Mouse (Mus musculus) cerebellum, adult 2 months (tissue): ENCODE results near the gene Ifna6. TPM values are rescaled to one million over a fixed set of nuclear protein-coding genes. Genes with fewer than 3 reads are reported as not detected.
A peak's percentile ranks its signal among the peaks of the same experiment; 100 is the strongest.
"Not testable (repeated sequence)": the region's sequence is repeated elsewhere in the genome, so short reads cannot be mapped to it uniquely, and the experiment has no call there.

Experiments
- DNase-seq, 2 experiments: peaks; one replicate each; pipeline ENCODE4 v3.0.0; 2021
- H3K27ac ChIP-seq: fragments of 200-500 bp; 2 replicates; pipeline ENCODE4 v1.5.1; 2012; ENCODE audit warnings: low read length, control low read depth, inconsistent platforms; ENCODE audit not compliant: insufficient read depth
- H3K27me3 ChIP-seq: fragments of 200-500 bp; 2 replicates; pipeline ENCODE4 v1.6.1; 2012; ENCODE audit warnings: inconsistent platforms, mild to moderate bottlenecking, low read length, moderate library complexity; ENCODE audit not compliant: control insufficient read depth, insufficient read depth
- H3K4me1 ChIP-seq: fragments of 200-500 bp; 2 replicates; pipeline ENCODE4 v1.6.1; 2011; ENCODE audit warnings: low read length; ENCODE audit not compliant: control insufficient read depth, insufficient read depth
- H3K4me3 ChIP-seq: fragments of 200-500 bp; replicated peaks from 2 replicates; pipeline ENCODE3; 2011; ENCODE audit warnings: mild to moderate bottlenecking, low read depth, low read length, control low read depth; ENCODE audit not compliant: insufficient read depth
- CTCF ChIP-seq: fragments of 200-500 bp; IDR thresholded peaks from 2 replicates; pipeline ENCODE4 v1.5.1; 2011; ENCODE audit warnings: low read depth, mild to moderate bottlenecking, control low read depth, low read length, moderate library complexity, borderline replicate concordance; ENCODE audit not compliant: insufficient read depth
- POLR2A ChIP-seq: fragments of 200-500 bp; IDR thresholded peaks from 2 replicates; pipeline ENCODE4 v1.6.1; 2011; ENCODE audit warnings: low read length, control low read depth, borderline replicate concordance; ENCODE audit not compliant: insufficient read depth
- WGBS: fragments of 180-500 bp; shearing (Covaris S2); methylation state at CpG from one replicate; pipeline ENCODE4 v1.1.7; 2018; 5-methylcytosine and 5-hydroxymethylcytosine counted together
- polyA plus RNA-seq: library from polyadenylated mRNA; depleted of rRNA; stranded (reverse); fragments of >200 nt; gene quantifications from 2 replicates; pipeline ENCODE4 v1.2.3, GENCODE M21; 2012

Gene Ifna6
- polyA plus RNA-seq, 1 experiment = not detected

- H3K27ac ChIP-seq, DNase-seq, H3K4me1 ChIP-seq, H3K27me3 ChIP-seq, H3K4me3 ChIP-seq: not testable (repeated sequence)
- WGBS = no CpG with 5 or more reads among the region's 8 CpGs
Measured at GRCm38 (mm10) chr4:88805231-88805630, 22.0 kb upstream of the Ifna6 start, which contains the start of gene Gm13288. Gene Gm13288, plus strand, starts transcription at chr4:88805531.

- H3K27ac ChIP-seq, H3K27me3 ChIP-seq, H3K4me3 ChIP-seq, H3K4me1 ChIP-seq: not testable (repeated sequence)
- DNase-seq = peak; percentile 29 to 33
- WGBS = under 1% methylated on average over 23 of the region's 34 CpGs
Measured at GRCm38 (mm10) chr4:88805761-88806160, 21.5 kb upstream of the Ifna6 start.

- Histone ChIP-seq H3K4me1 (no peaks in the 10 kb centered on the region), H3K27ac (no peak within 1 kb of the TSS), H3K27me3 (no peaks in the 10 kb centered on the region), H3K4me3 (no peak within 1 kb of the TSS)
- no peak for DNase-seq
- WGBS = 58% methylated on average over 3 of the region's 3 CpGs
- no peak for TF ChIP-seq POLR2A
- TF ChIP-seq CTCF = no peak
Measured at GRCm38 (mm10) chr4:88815928-88816327, 11.3 kb upstream of the Ifna6 start, which contains the start of gene Ifna7. Gene Ifna7, plus strand, starts transcription at chr4:88816228.

GRCm38 (mm10) chr4:88819659-88820058 lies 7.6 kb upstream of the Ifna6 start, which contains the start of gene Ifna11:
Gene Ifna11, plus strand, starts transcription at chr4:88819959.
- DNase-seq = no peak
- 85% methylated on average over 1 of the region's 1 CpGs for WGBS

GRCm38 (mm10) chr4:88822995-88823394 lies 4.2 kb upstream of the Ifna6 start:
- Histone ChIP-seq H3K4me3 (no peak overlapping the region), H3K27me3 (no peaks in the 10 kb centered on the region), H3K4me1 (no peaks in the 10 kb centered on the region), H3K27ac (no peak overlapping the region)
- TF ChIP-seq POLR2A = no peak
- TF ChIP-seq CTCF = 0 out of 2 replicates have a peak, but pooled peaks have one; percentile 18
- DNase-seq = peak in 1 of 2 experiments; percentile 5
- 27% methylated on average over 4 of the region's 4 CpGs for WGBS

More at GRCm38 (mm10) chr4:88819659-88820058, 7.6 kb upstream of the Ifna6 start, which contains the start of gene Ifna11:
- no peak for TF ChIP-seq POLR2A
- no peak for TF ChIP-seq CTCF
- H3K27me3 ChIP-seq = no peaks in the 10 kb centered on the region
- no peak within 1 kb of the TSS for H3K27ac ChIP-seq
- no peaks in the 10 kb centered on the region for H3K4me1 ChIP-seq
- no peak within 1 kb of the TSS for H3K4me3 ChIP-seq

- DNase-seq = no peak
- no peak overlapping the region for H3K27ac ChIP-seq
- H3K27me3 ChIP-seq = no peaks in the 10 kb centered on the region
- H3K4me3 ChIP-seq = no peak overlapping the region
- H3K4me1 ChIP-seq = no peaks in the 10 kb centered on the region
- 17% methylated on average over 4 of the region's 4 CpGs for WGBS
- TF ChIP-seq POLR2A (no peak), CTCF (peak; percentile 25; the same call in 1 of the 2 replicates)
Measured at GRCm38 (mm10) chr4:88830523-88830922, 3.3 kb downstream of the Ifna6 start.

GRCm38 (mm10) chr4:88835225-88835624 lies 8.0 kb downstream of the Ifna6 start, which contains the start of gene Ifna5:
Gene Ifna5, plus strand, starts transcription at chr4:88835525.
- not testable (repeated sequence) for H3K4me1 ChIP-seq, DNase-seq
- WGBS = 96% methylated on average over 1 of the region's 1 CpGs

GRCm38 (mm10) chr4:88838828-88839227 lies 11.6 kb downstream of the Ifna6 start:
- no peak for DNase-seq
- 27% methylated on average over 3 of the region's 3 CpGs for WGBS
- TF ChIP-seq POLR2A (no peak), CTCF (no peak)
- no peak overlapping the region for H3K27ac ChIP-seq
- H3K4me3 ChIP-seq = no peak overlapping the region
- H3K27me3 ChIP-seq = no peaks in the 10 kb centered on the region
- no peaks in the 10 kb centered on the region for H3K4me1 ChIP-seq

More at GRCm38 (mm10) chr4:88835225-88835624, 8.0 kb downstream of the Ifna6 start, which contains the start of gene Ifna5:
- not testable (repeated sequence) for H3K4me3 ChIP-seq, H3K27me3 ChIP-seq, H3K27ac ChIP-seq

- Histone ChIP-seq H3K4me3 (no peak overlapping the region), H3K27ac (no peak overlapping the region), H3K27me3 (no peaks in the 10 kb centered on the region), H3K4me1 (no peaks in the 10 kb centered on the region)
- no peak for DNase-seq
- WGBS = 48% methylated on average over 3 of the region's 3 CpGs
- TF ChIP-seq CTCF (no peak), POLR2A (no peak)
Measured at GRCm38 (mm10) chr4:88840058-88840457, 12.8 kb downstream of the Ifna6 start.
